In the genomic region with DNA sequence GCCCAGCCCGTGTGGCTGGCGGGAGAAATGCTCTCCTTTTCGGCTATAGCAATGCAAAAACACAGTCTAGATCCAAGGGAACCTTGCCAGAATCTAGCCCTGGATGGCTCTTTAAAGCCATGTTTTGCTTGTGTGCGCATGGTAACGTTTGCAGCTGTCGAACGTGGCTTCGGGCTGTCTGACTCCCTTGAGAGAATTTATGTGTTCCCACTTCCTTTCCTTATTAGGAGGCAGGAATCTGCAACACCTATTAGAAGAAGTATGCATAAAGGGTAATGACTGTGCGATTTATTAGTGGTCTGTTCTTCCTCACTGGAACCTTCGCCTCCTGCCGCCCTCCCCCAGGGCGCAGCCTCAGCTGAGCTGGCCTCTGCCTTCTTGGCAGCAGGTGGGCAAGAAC, we compare ENCODE assay signal across 8 mouse cellular contexts.
DNase-seq lines count a peak whose midpoint lies in the region; ATAC-seq and TF ChIP-seq lines count a peak whose summit lies in the region.

No protein-coding gene starts in this region.

- TF ChIP-seq CTCF in midbrain, postnatal 0 days (IDR thresholded peaks at IDR 0.05) = no peak

- WGBS in midbrain, postnatal 0 days = 48% methylated on average over 12 of the region's 12 CpGs
- 74% methylated on average over 12 of the region's 12 CpGs for WGBS in midbrain, embryonic 10.5 days
- 18% methylated on average over 12 of the region's 12 CpGs for WGBS in intestine, embryonic 16.5 days
- WGBS in limb, embryonic 15.5 days = 1% methylated on average over 12 of the region's 12 CpGs
- WGBS in forebrain, embryonic 15.5 days = 39% methylated on average over 12 of the region's 12 CpGs

- no peaks in the 10 kb centered on the region for H3K9me3 ChIP-seq in midbrain, postnatal 0 days (ENCODE audit: low read length)
- peaks cover 6% of the 10 kb centered on the region; the same call in 1 of the 2 replicates for H3K9me3 ChIP-seq in midbrain, embryonic 10.5 days (replicated peaks)
- no peaks in the 10 kb centered on the region for H3K9me3 ChIP-seq in intestine, embryonic 16.5 days (ENCODE audit: control insufficient read depth, low read length)
- no peaks in the 10 kb centered on the region for H3K9me3 ChIP-seq in limb, embryonic 15.5 days
- H3K9me3 ChIP-seq in forebrain, embryonic 15.5 days = no peaks in the 10 kb centered on the region

- peak; percentile 77 for DNase-seq in midbrain, postnatal 0 days (ENCODE audit: low spot score)
- no peak for DNase-seq in midbrain, embryonic 10.5 days (ENCODE audit: low spot score)
- peak; percentile 20 for DNase-seq in fibroblast of lung, adult 2 months (ENCODE audit: low read depth)
- no peak for DNase-seq in thymus, postnatal 14 days

- H3K27me3 ChIP-seq in midbrain, postnatal 0 days (ENCODE audit: insufficient read depth, low read length) = no peaks in the 10 kb centered on the region
- H3K27me3 ChIP-seq in midbrain, embryonic 10.5 days (ENCODE audit: low read depth, poor library complexity, severe bottlenecking) = no peaks in the 10 kb centered on the region
- no peaks in the 10 kb centered on the region for H3K27me3 ChIP-seq in intestine, embryonic 16.5 days (replicated peaks; ENCODE audit: control insufficient read depth, insufficient read depth, low read length)
- no peaks in the 10 kb centered on the region for H3K27me3 ChIP-seq in limb, embryonic 15.5 days
- no peaks in the 10 kb centered on the region for H3K27me3 ChIP-seq in forebrain, embryonic 15.5 days

- H3K4me3 ChIP-seq in midbrain, postnatal 0 days (ENCODE audit: low read depth, low read length) = no peak overlapping the region
- no peak overlapping the region for H3K4me3 ChIP-seq in midbrain, embryonic 10.5 days
- no peak overlapping the region for H3K4me3 ChIP-seq in intestine, embryonic 16.5 days (ENCODE audit: low read length)
- H3K4me3 ChIP-seq in limb, embryonic 15.5 days = peak overlapping the region; percentile 15; the same call in 1 of the 2 replicates
- H3K4me3 ChIP-seq in forebrain, embryonic 15.5 days = no peak overlapping the region

- H3K4me1 ChIP-seq in midbrain, postnatal 0 days (ENCODE audit: insufficient read depth, low read length) = no peaks in the 10 kb centered on the region; the same call in 1 of the 2 replicates
- H3K4me1 ChIP-seq in midbrain, embryonic 10.5 days = 0 out of 2 replicates have a peak, but pooled peaks cover 5% of the 10 kb centered on the region
- H3K4me1 ChIP-seq in intestine, embryonic 16.5 days (ENCODE audit: control insufficient read depth, insufficient read depth, low read length) = peaks cover 8% of the 10 kb centered on the region
- peaks cover 40% of the 10 kb centered on the region for H3K4me1 ChIP-seq in limb, embryonic 15.5 days
- peaks cover 7% of the 10 kb centered on the region; the same call in 1 of the 2 replicates for H3K4me1 ChIP-seq in forebrain, embryonic 15.5 days

- H3K27ac ChIP-seq in midbrain, postnatal 0 days (ENCODE audit: low read depth, low read length) = no peak overlapping the region
- no peak overlapping the region for H3K27ac ChIP-seq in midbrain, embryonic 10.5 days (replicated peaks)
- H3K27ac ChIP-seq in intestine, embryonic 16.5 days (ENCODE audit: low read length) = peak overlapping the region; percentile 64
- H3K27ac ChIP-seq in limb, embryonic 15.5 days = peak overlapping the region; percentile 89
- no peak overlapping the region for H3K27ac ChIP-seq in forebrain, embryonic 15.5 days (replicated peaks)

- H3K36me3 ChIP-seq in midbrain, postnatal 0 days (ENCODE audit: insufficient read depth, low read length) = no peaks in the 10 kb centered on the region
- H3K36me3 ChIP-seq in midbrain, embryonic 10.5 days = no peaks in the 10 kb centered on the region
- H3K36me3 ChIP-seq in intestine, embryonic 16.5 days (ENCODE audit: control insufficient read depth, insufficient read depth, low read length) = no peaks in the 10 kb centered on the region
- no peaks in the 10 kb centered on the region for H3K36me3 ChIP-seq in limb, embryonic 15.5 days
- H3K36me3 ChIP-seq in forebrain, embryonic 15.5 days = no peaks in the 10 kb centered on the region

- H3K9ac ChIP-seq in midbrain, postnatal 0 days (replicated peaks; ENCODE audit: low read length, poor library complexity, severe bottlenecking) = no peak overlapping the region
- H3K9ac ChIP-seq in intestine, embryonic 16.5 days (ENCODE audit: low read depth, low read length) = 0 out of 2 replicates have a peak overlapping the region, but pooled peaks have one; percentile 8
- no peak overlapping the region for H3K9ac ChIP-seq in limb, embryonic 15.5 days
- H3K9ac ChIP-seq in forebrain, embryonic 15.5 days (replicated peaks) = no peak overlapping the region

- peak; percentile 20; the same call in 1 of the 2 replicates for ATAC-seq in midbrain, postnatal 0 days (ENCODE audit: low FRiP score)
- peak; percentile 73 for ATAC-seq in intestine, embryonic 16.5 days
- peak; percentile 82 for ATAC-seq in limb, embryonic 15.5 days (ENCODE audit: insufficient number of reproducible peaks, low FRiP score, low TSS enrichment, low read depth)
- no peak for ATAC-seq in megakaryocyte-erythroid progenitor cell, adult 5-6 weeks (replicated peaks; ENCODE audit: low FRiP score, low TSS enrichment, poor library complexity, severe bottlenecking)
- no peak for ATAC-seq in forebrain, embryonic 15.5 days (replicated peaks)

- peak overlapping the region; percentile 2; the same call in 1 of the 2 replicates for H3K4me2 ChIP-seq in midbrain, postnatal 0 days (ENCODE audit: low read depth, low read length, poor library complexity, severe bottlenecking)
- H3K4me2 ChIP-seq in intestine, embryonic 16.5 days (ENCODE audit: low read depth, low read length) = no peak overlapping the region
- H3K4me2 ChIP-seq in limb, embryonic 15.5 days = peak overlapping the region; percentile 46
- H3K4me2 ChIP-seq in forebrain, embryonic 15.5 days (replicated peaks) = no peak overlapping the region

Comparison
In these comparisons a context has a peak if more than half of its experiments do, and no peak if none do; other contexts are left out.
1. DNase-seq: peak in midbrain, postnatal 0 days (single experiment) and fibroblast of lung, adult 2 months (single experiment); none in midbrain, embryonic 10.5 days (single experiment) and thymus, postnatal 14 days (single experiment).
2. ATAC-seq: peak in midbrain, postnatal 0 days (single experiment), intestine, embryonic 16.5 days (single experiment) and limb, embryonic 15.5 days (single experiment); none in megakaryocyte-erythroid progenitor cell, adult 5-6 weeks (single experiment) and forebrain, embryonic 15.5 days (single experiment).
3. H3K27ac ChIP-seq: peak in intestine, embryonic 16.5 days (single experiment) and limb, embryonic 15.5 days (single experiment); none in midbrain, postnatal 0 days (single experiment), midbrain, embryonic 10.5 days (single experiment) and forebrain, embryonic 15.5 days (single experiment).
4. H3K4me2 ChIP-seq: peak in midbrain, postnatal 0 days (single experiment) and limb, embryonic 15.5 days (single experiment); none in intestine, embryonic 16.5 days (single experiment) and forebrain, embryonic 15.5 days (single experiment).